Mouse (Mus musculus): ENCODE results near the gene Tle3. TPM values are rescaled to one million over a fixed set of nuclear protein-coding genes. Genes with fewer than 3 reads are reported as not detected.

Gene Tle3
- total RNA-seq, 2 experiments from 2014 or later: 54.3 to 58.3 TPM

- no peak for DNase-seq (ENCODE audit: low spot score in 2 of 2)
Observed at GRCm38 (mm10) chr9:61375802-61376561, 3.8 kb downstream of the Tle3 start.

GRCm38 (mm10) chr9:61376650-61377049 is 4.5 kb downstream of the Tle3 start:
- DNase-seq (ENCODE audit: low spot score in 2 of 2): no peak

- DNase-seq (ENCODE audit: low spot score in 2 of 2): peak; percentile 24 to 40
Observed at GRCm38 (mm10) chr9:61377706-61378479, 5.7 kb downstream of the Tle3 start.

- DNase-seq (ENCODE audit: low spot score in 2 of 2): no peak
Observed at GRCm38 (mm10) chr9:61378516-61378915, 6.3 kb downstream of the Tle3 start.

GRCm38 (mm10) chr9:61379016-61379634 is 7.0 kb downstream of the Tle3 start:
- no peak for DNase-seq (ENCODE audit: low spot score in 2 of 2)

GRCm38 (mm10) chr9:61380258-61381062 is 8.3 kb downstream of the Tle3 start:
- DNase-seq (ENCODE audit: low spot score in 2 of 2): no peak

- no peak for DNase-seq (ENCODE audit: low spot score in 2 of 2)
Observed at GRCm38 (mm10) chr9:61381063-61381408, 8.9 kb downstream of the Tle3 start.

- no peak for DNase-seq (ENCODE audit: low spot score in 2 of 2)
Observed at GRCm38 (mm10) chr9:61381445-61381844, 9.3 kb downstream of the Tle3 start.

- DNase-seq (ENCODE audit: low spot score in 2 of 2): no peak
Observed at GRCm38 (mm10) chr9:61382595-61383186, 10.5 kb downstream of the Tle3 start.

GRCm38 (mm10) chr9:61384101-61384500 is 11.9 kb downstream of the Tle3 start:
- DNase-seq (ENCODE audit: low spot score in 2 of 2): no peak

GRCm38 (mm10) chr9:61384646-61385443 is 12.7 kb downstream of the Tle3 start:
- no peak for DNase-seq (ENCODE audit: low spot score in 2 of 2)

- no peak for DNase-seq (ENCODE audit: low spot score in 2 of 2)
Observed at GRCm38 (mm10) chr9:61385753-61386152, 13.6 kb downstream of the Tle3 start.

GRCm38 (mm10) chr9:61386314-61386713 is 14.1 kb downstream of the Tle3 start:
- DNase-seq (ENCODE audit: low spot score in 2 of 2): no peak

GRCm38 (mm10) chr9:61387797-61388196 is 15.6 kb downstream of the Tle3 start:
- no peak for DNase-seq (ENCODE audit: low spot score in 2 of 2)

- no peak for DNase-seq (ENCODE audit: low spot score in 2 of 2)
Observed at GRCm38 (mm10) chr9:61388214-61388613, 16.0 kb downstream of the Tle3 start.

GRCm38 (mm10) chr9:61388689-61389403 is 16.7 kb downstream of the Tle3 start:
- no peak for DNase-seq (ENCODE audit: low spot score in 2 of 2)

- no peak for DNase-seq (ENCODE audit: low spot score in 2 of 2)
Observed at GRCm38 (mm10) chr9:61389404-61389701, 17.2 kb downstream of the Tle3 start.

GRCm38 (mm10) chr9:61391570-61392337 is 19.6 kb downstream of the Tle3 start:
- no peak for DNase-seq (ENCODE audit: low spot score in 2 of 2)

- no peak for DNase-seq (ENCODE audit: low spot score in 2 of 2)
Observed at GRCm38 (mm10) chr9:61392338-61392620, 20.1 kb downstream of the Tle3 start.
